Mouse (Mus musculus) cerebellum, adult 2 months (tissue): ENCODE measurements around the gene Mme. TPM values are rescaled to one million over a fixed set of nuclear protein-coding genes. Genes with fewer than 3 reads are reported as not detected.

Experiments used
- DNase-seq, 2 experiments: peaks; one replicate each; pipeline ENCODE4 v3.0.0; 2021
- H3K27ac ChIP-seq: fragments of 200-500 bp; 2 replicates; pipeline ENCODE4 v1.5.1; 2012; ENCODE audit warnings: low read length, control low read depth, inconsistent platforms; ENCODE audit not compliant: insufficient read depth
- H3K27me3 ChIP-seq: fragments of 200-500 bp; 2 replicates; pipeline ENCODE4 v1.6.1; 2012; ENCODE audit warnings: inconsistent platforms, mild to moderate bottlenecking, low read length, moderate library complexity; ENCODE audit not compliant: control insufficient read depth, insufficient read depth
- H3K4me1 ChIP-seq: fragments of 200-500 bp; 2 replicates; pipeline ENCODE4 v1.6.1; 2011; ENCODE audit warnings: low read length; ENCODE audit not compliant: control insufficient read depth, insufficient read depth
- H3K4me3 ChIP-seq: fragments of 200-500 bp; replicated peaks from 2 replicates; pipeline ENCODE3; 2011; ENCODE audit warnings: mild to moderate bottlenecking, low read depth, low read length, control low read depth; ENCODE audit not compliant: insufficient read depth
- CTCF ChIP-seq: fragments of 200-500 bp; IDR thresholded peaks from 2 replicates; pipeline ENCODE4 v1.5.1; 2011; ENCODE audit warnings: low read depth, mild to moderate bottlenecking, control low read depth, low read length, moderate library complexity, borderline replicate concordance; ENCODE audit not compliant: insufficient read depth
- POLR2A ChIP-seq: fragments of 200-500 bp; IDR thresholded peaks from 2 replicates; pipeline ENCODE4 v1.6.1; 2011; ENCODE audit warnings: low read length, control low read depth, borderline replicate concordance; ENCODE audit not compliant: insufficient read depth
- WGBS: fragments of 180-500 bp; shearing (Covaris S2); methylation state at CpG from one replicate; pipeline ENCODE4 v1.1.7; 2018; 5-methylcytosine and 5-hydroxymethylcytosine counted together
- polyA plus RNA-seq: library from polyadenylated mRNA; depleted of rRNA; stranded (reverse); fragments of >200 nt; gene quantifications from 2 replicates; pipeline ENCODE4 v1.2.3, GENCODE M21; 2012

Mme gene
- polyA plus RNA-seq, 1 experiment: 2.6 TPM

- Histone ChIP-seq H3K4me1 (no peaks in the 10 kb centered on the region), H3K27me3 (no peaks in the 10 kb centered on the region), H3K4me3 (no peak overlapping the region), H3K27ac (no peak overlapping the region)
- no peak for DNase-seq
- 96% methylated on average over 1 of the region's 1 CpGs for WGBS
- no peak for TF ChIP-seq CTCF
- TF ChIP-seq POLR2A: no peak
These were observed 110.4 kb downstream of the Mme start for GRCm38 (mm10) chr3:63351680-63352260.

- no peak for DNase-seq
- TF ChIP-seq CTCF: no peak
- TF ChIP-seq POLR2A: no peak
- no peaks in the 10 kb centered on the region for H3K4me1 ChIP-seq
- 95% methylated on average over 1 of the region's 1 CpGs for WGBS
- H3K4me3 ChIP-seq: no peak overlapping the region
- no peaks in the 10 kb centered on the region for H3K27me3 ChIP-seq
- no peak overlapping the region for H3K27ac ChIP-seq
These were observed 118.2 kb downstream of the Mme start for GRCm38 (mm10) chr3:63359512-63359911.

- Histone ChIP-seq H3K4me3 (no peak overlapping the region), H3K27ac (no peak overlapping the region), H3K4me1 (no peaks in the 10 kb centered on the region), H3K27me3 (no peaks in the 10 kb centered on the region)
- TF ChIP-seq POLR2A (no peak), CTCF (no peak)
- no peak for DNase-seq
- 60% methylated on average over 2 of the region's 2 CpGs for WGBS
These were observed 143.7 kb downstream of the Mme start for GRCm38 (mm10) chr3:63384989-63385388.

- Histone ChIP-seq H3K27me3 (no peaks in the 10 kb centered on the region), H3K4me1 (no peaks in the 10 kb centered on the region), H3K27ac (no peak overlapping the region), H3K4me3 (no peak overlapping the region)
- WGBS: 89% methylated on average over 2 of the region's 2 CpGs
- TF ChIP-seq POLR2A: no peak
- no peak for TF ChIP-seq CTCF
- no peak for DNase-seq
These were observed 149.4 kb downstream of the Mme start for GRCm38 (mm10) chr3:63390774-63391173.

GRCm38 (mm10) chr3:63391348-63391747 lies 150.0 kb downstream of the Mme start:
- no peak overlapping the region for H3K27ac ChIP-seq
- 67% methylated on average over 2 of the region's 2 CpGs for WGBS
- TF ChIP-seq POLR2A (no peak), CTCF (no peak)
- H3K27me3 ChIP-seq: no peaks in the 10 kb centered on the region
- no peak for DNase-seq
- no peak overlapping the region for H3K4me3 ChIP-seq
- no peaks in the 10 kb centered on the region for H3K4me1 ChIP-seq

GRCm38 (mm10) chr3:63394424-63394941 lies 153.1 kb downstream of the Mme start:
- DNase-seq: no peak
- H3K4me3 ChIP-seq: no peak overlapping the region
- H3K27me3 ChIP-seq: no peaks in the 10 kb centered on the region
- WGBS: 91% methylated on average over 4 of the region's 4 CpGs
- TF ChIP-seq CTCF (no peak), POLR2A (no peak)
- H3K27ac ChIP-seq: no peak overlapping the region
- H3K4me1 ChIP-seq: no peaks in the 10 kb centered on the region

GRCm38 (mm10) chr3:63398171-63398570 lies 156.8 kb downstream of the Mme start:
- 67% methylated on average over 4 of the region's 4 CpGs for WGBS
- H3K27ac ChIP-seq: no peak overlapping the region
- no peaks in the 10 kb centered on the region for H3K4me1 ChIP-seq
- no peaks in the 10 kb centered on the region for H3K27me3 ChIP-seq
- no peak for DNase-seq
- H3K4me3 ChIP-seq: no peak overlapping the region
- TF ChIP-seq POLR2A: no peak
- TF ChIP-seq CTCF: no peak

GRCm38 (mm10) chr3:63406438-63406837 lies 165.1 kb downstream of the Mme start:
- 80% methylated on average over 3 of the region's 3 CpGs for WGBS
- no peaks in the 10 kb centered on the region for H3K4me1 ChIP-seq
- no peaks in the 10 kb centered on the region for H3K27me3 ChIP-seq
- no peak for DNase-seq
- H3K27ac ChIP-seq: no peak overlapping the region
- no peak for TF ChIP-seq POLR2A
- no peak for TF ChIP-seq CTCF
- no peak overlapping the region for H3K4me3 ChIP-seq

GRCm38 (mm10) chr3:63411006-63411405 lies 169.7 kb downstream of the Mme start:
- no peak overlapping the region for H3K4me3 ChIP-seq
- WGBS: 75% methylated on average over 4 of the region's 4 CpGs
- no peaks in the 10 kb centered on the region for H3K4me1 ChIP-seq
- no peaks in the 10 kb centered on the region for H3K27me3 ChIP-seq
- TF ChIP-seq POLR2A (no peak), CTCF (no peak)
- DNase-seq: no peak
- no peak overlapping the region for H3K27ac ChIP-seq
